Mouse (Mus musculus) neural tube, embryonic 11.5 days (tissue): ENCODE results near the gene Rgcc. TPM values are rescaled to one million over a fixed set of nuclear protein-coding genes. Genes with fewer than 3 reads are reported as not detected.
A peak's percentile ranks its signal among the peaks of the same experiment; 100 is the strongest.

ENCODE experiments used
- ATAC-seq: fragments of 200-750 bp; cut with Nextera tagmentation; 2 replicates; pipeline ENCODE4 v1.8.0; 2017; ENCODE audit warnings: moderate number of reproducible peaks, mild to moderate bottlenecking, moderate TSS enrichment, moderate library complexity; ENCODE audit not compliant: insufficient read depth, low FRiP score, low TSS enrichment
- DNase-seq: peaks from one replicate; pipeline ENCODE4 v3.0.0-alpha.2; 2015; ENCODE audit warnings: low spot score
- H3K27ac ChIP-seq: fragments of 300-500 bp; sonication (generic); 2 replicates; pipeline ENCODE4 v1.5.1; 2014; ENCODE audit warnings: low read depth, mild to moderate bottlenecking, low read length
- H3K27me3 ChIP-seq: fragments of 300-500 bp; sonication (generic); 2 replicates; pipeline ENCODE4 v1.6.1; 2014; ENCODE audit warnings: mild to moderate bottlenecking, low read length, mixed read lengths; ENCODE audit not compliant: control insufficient read depth, insufficient read depth
- H3K36me3 ChIP-seq: fragments of 300-500 bp; sonication (generic); 2 replicates; pipeline ENCODE4 v1.6.1; 2014; ENCODE audit warnings: mild to moderate bottlenecking, low read length, moderate library complexity, mixed read lengths; ENCODE audit not compliant: control insufficient read depth, insufficient read depth
- H3K4me1 ChIP-seq: fragments of 300-500 bp; sonication (generic); 2 replicates; pipeline ENCODE4 v1.6.1; 2014; ENCODE audit warnings: low read length, mixed read lengths; ENCODE audit not compliant: control insufficient read depth, insufficient read depth
- H3K4me2 ChIP-seq: fragments of 300-500 bp; sonication (generic); 2 replicates; pipeline ENCODE4 v1.6.1; 2014; ENCODE audit warnings: low read depth, mild to moderate bottlenecking, moderate library complexity
- H3K4me3 ChIP-seq: fragments of 300-500 bp; sonication (generic); 2 replicates; pipeline ENCODE4 v1.5.1; 2014; ENCODE audit warnings: low read depth, low read length
- H3K9ac ChIP-seq: fragments of 300-500 bp; sonication (generic); 2 replicates; pipeline ENCODE4 v1.6.1; 2014; ENCODE audit warnings: mild to moderate bottlenecking, low read length
- H3K9me3 ChIP-seq: fragments of 300-500 bp; sonication (generic); 2 replicates; pipeline ENCODE4 v1.6.1; 2016; ENCODE audit warnings: low read length; ENCODE audit not compliant: control insufficient read depth
- WGBS: fragments of 180-500 bp; shearing (Covaris S2); extraction: QIAGEN DNeasy Blood & Tissue Kit; methylation state at CpG from one replicate; pipeline ENCODE4 v1.1.7; 2014; 5-methylcytosine and 5-hydroxymethylcytosine counted together
- polyA plus RNA-seq: library from polyadenylated mRNA; unstranded; fragments of >200 nt; fragmentation: Nextera tagmentation; extraction: Ambion mirVana; gene quantifications from 2 replicates; pipeline ENCODE4 v1.2.1, GENCODE M21; 2014

Gene Rgcc
- 46.2 and 51.8 TPM in 2 replicates for polyA plus RNA-seq

DNA sequence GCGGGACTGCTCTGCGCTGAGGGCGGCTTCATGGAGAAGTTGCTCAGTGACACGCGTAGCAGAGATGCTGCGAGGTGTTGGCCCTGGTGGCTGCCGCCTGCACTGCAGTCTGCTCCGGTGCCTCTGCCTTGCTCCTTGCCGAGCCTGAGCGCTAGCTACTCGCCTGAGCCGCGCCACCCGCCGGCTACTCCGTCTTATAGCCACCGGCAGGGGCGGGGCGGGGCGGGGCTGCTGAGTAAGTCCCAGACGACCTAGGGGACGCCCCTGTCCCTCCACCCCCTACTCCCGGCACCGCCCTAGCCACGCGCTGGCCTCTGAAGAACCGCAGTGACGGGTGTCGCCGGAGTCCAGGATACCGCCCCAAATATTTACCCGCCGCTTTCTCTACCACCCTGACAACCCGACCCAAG, at the start of gene Rgcc:
Rgcc (minus strand) TSS at position 180 of the 410 bp plus-strand sequence.
- Histone ChIP-seq H3K9me3 (no peaks in the 10 kb centered on the region), H3K4me3 (peak within 1 kb of the TSS; percentile 52), H3K4me2 (peak within 1 kb of the TSS; percentile 98), H3K4me1 (peaks cover 3% of the 10 kb centered on the region; the same call in 1 of the 2 replicates), H3K27ac (no peak within 1 kb of the TSS), H3K9ac (peak within 1 kb of the TSS; percentile 62), H3K36me3 (no peaks in the 10 kb centered on the region), H3K27me3 (peaks cover 14% of the 10 kb centered on the region)
- DNase-seq: peak; percentile 96
- WGBS: 1% methylated on average over 33 of the region's 34 CpGs
- ATAC-seq: peak; percentile 97

DNA sequence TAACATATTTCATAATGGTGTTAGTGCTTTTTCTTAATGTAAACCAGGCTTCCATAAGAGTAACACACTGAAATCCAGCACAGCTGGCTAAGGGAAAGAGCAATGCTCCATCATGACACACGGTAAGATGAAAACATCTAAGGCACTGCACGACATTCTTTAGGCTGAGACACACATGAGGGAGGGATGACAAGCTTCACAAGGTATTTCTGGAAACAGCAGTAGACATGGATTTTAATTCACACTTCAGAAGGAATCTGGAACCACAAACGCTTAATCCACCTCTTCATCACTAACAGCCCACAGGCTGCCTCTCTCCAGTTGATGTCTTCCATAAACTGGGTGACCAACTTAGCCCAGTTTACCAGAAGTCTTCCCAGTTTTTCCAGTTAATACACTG, 44.9 kb upstream of the Rgcc start:
- Histone ChIP-seq H3K4me2 (no peak overlapping the region), H3K9ac (no peak overlapping the region), H3K36me3 (peaks cover 15% of the 10 kb centered on the region), H3K4me1 (no peaks in the 10 kb centered on the region), H3K4me3 (no peak overlapping the region), H3K27me3 (no peaks in the 10 kb centered on the region), H3K9me3 (no peaks in the 10 kb centered on the region), H3K27ac (no peak overlapping the region)
- 88% methylated on average over 3 of the region's 3 CpGs for WGBS
- no peak for ATAC-seq
- no peak for DNase-seq

DNA sequence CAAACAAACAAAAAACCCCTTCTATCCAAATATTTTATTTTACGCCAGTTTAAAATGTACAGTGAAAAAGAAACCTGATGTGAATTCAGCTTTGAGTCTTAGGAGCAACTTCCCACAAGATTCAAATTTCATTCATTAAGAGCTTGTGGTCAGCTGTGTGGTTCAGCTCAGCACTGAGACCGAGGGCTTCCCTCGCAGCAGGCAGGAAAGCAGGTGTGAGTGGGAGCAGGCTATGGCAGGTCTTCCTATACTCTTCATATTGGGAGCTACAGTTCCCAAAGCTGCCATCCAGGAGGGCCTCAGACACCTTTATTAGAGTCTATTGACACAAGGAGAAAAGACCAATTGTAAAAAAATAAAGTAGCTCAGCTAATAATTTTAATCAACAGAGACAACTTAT, 34.2 kb upstream of the Rgcc start:
- Histone ChIP-seq H3K4me1 (no peaks in the 10 kb centered on the region), H3K9ac (no peak overlapping the region), H3K4me3 (no peak overlapping the region), H3K27me3 (no peaks in the 10 kb centered on the region), H3K36me3 (peaks cover 3% of the 10 kb centered on the region), H3K9me3 (no peaks in the 10 kb centered on the region), H3K27ac (no peak overlapping the region), H3K4me2 (no peak overlapping the region)
- WGBS: 99% methylated on average over 3 of the region's 3 CpGs
- no peak for ATAC-seq
- no peak for DNase-seq

DNA sequence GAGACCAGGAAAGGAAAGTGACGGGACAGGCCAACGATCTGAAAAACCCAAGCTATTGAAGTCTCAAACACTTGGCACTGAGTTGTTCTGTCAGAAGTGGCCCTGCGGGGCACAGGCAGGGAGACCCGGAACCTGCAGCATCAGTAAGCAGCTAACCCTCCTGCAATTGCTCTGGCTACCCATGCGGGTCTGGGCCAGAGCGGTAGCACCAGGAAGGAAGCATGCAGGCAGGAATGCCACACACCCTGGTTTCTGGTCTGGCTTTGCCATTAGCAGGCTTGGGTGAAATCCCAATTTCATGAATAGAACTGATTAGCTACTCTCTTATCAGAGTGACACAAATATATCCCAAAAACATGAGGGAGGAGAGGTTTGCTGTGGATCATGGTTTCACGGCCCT, 30.5 kb upstream of the Rgcc start:
- no peak overlapping the region for H3K4me2 ChIP-seq
- 77% methylated on average over 7 of the region's 7 CpGs for WGBS
- no peak overlapping the region for H3K9ac ChIP-seq
- no peak overlapping the region for H3K4me3 ChIP-seq
- H3K4me1 ChIP-seq: no peaks in the 10 kb centered on the region
- no peak for DNase-seq
- 0 out of 2 replicates have a peak overlapping the region, but pooled peaks have one; percentile 3 for H3K27ac ChIP-seq
- peaks cover 3% of the 10 kb centered on the region for H3K36me3 ChIP-seq
- H3K27me3 ChIP-seq: no peaks in the 10 kb centered on the region
- H3K9me3 ChIP-seq: no peaks in the 10 kb centered on the region
- no peak for ATAC-seq

DNA sequence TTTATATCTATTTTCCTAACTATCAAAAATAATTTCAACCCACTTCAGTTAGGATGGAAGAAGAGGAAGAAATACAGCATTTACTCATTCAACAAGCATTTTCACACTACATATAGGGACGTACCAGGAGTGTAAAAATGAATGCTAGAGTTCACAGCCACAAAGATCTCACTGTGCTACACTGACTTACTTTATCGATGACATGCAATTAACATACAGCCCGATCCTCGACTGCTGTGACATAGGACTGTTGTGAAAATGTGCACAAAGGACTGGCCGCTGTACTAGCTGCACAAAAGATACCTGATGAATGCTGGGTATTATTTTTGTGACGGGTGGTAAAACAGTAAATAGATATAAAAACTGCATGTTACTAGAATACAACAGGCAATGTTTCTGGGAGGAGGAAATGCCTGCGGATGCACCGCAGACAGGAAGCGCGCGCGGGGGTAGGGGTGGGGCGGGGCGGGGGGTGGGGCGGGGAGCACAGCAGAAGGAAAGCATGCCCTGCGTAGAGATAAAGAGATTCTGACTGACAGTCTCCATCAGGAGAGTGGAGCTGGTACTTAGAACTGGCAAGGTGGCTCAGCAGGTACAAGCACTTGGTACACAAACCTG, 29.6 kb upstream of the Rgcc start:
- DNase-seq: no peak
- Histone ChIP-seq H3K27me3 (no peaks in the 10 kb centered on the region), H3K4me1 (no peaks in the 10 kb centered on the region), H3K9ac (no peak overlapping the region), H3K36me3 (no peaks in the 10 kb centered on the region), H3K9me3 (no peaks in the 10 kb centered on the region), H3K4me3 (no peak overlapping the region), H3K4me2 (no peak overlapping the region), H3K27ac (no peak overlapping the region)
- 56% methylated on average over 16 of the region's 16 CpGs for WGBS
- no peak for ATAC-seq

DNA sequence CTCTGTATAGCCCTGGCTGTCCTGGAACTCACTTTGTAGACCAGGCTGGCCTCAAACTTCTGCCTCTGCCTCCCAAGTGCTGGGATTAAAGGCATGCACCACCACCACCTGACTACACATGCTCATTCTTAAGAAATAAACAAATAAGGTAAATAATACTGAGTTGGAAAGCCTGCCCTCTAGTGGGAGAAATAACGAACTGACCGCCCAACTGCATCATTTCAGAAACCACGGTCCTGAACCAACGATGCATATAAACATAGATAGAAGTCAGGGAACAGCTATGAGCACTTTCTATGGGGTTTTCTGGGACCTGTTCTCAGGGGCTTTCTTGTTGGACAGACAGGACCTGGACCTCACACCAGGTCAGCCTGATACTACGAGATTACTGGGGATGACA, 25.6 kb upstream of the Rgcc start:
- Histone ChIP-seq H3K9me3 (no peaks in the 10 kb centered on the region), H3K4me2 (no peak overlapping the region), H3K36me3 (no peaks in the 10 kb centered on the region), H3K9ac (no peak overlapping the region), H3K27ac (no peak overlapping the region), H3K27me3 (no peaks in the 10 kb centered on the region), H3K4me1 (no peaks in the 10 kb centered on the region), H3K4me3 (no peak overlapping the region)
- WGBS: 37% methylated on average over 5 of the region's 5 CpGs
- ATAC-seq: no peak
- DNase-seq: no peak

DNA sequence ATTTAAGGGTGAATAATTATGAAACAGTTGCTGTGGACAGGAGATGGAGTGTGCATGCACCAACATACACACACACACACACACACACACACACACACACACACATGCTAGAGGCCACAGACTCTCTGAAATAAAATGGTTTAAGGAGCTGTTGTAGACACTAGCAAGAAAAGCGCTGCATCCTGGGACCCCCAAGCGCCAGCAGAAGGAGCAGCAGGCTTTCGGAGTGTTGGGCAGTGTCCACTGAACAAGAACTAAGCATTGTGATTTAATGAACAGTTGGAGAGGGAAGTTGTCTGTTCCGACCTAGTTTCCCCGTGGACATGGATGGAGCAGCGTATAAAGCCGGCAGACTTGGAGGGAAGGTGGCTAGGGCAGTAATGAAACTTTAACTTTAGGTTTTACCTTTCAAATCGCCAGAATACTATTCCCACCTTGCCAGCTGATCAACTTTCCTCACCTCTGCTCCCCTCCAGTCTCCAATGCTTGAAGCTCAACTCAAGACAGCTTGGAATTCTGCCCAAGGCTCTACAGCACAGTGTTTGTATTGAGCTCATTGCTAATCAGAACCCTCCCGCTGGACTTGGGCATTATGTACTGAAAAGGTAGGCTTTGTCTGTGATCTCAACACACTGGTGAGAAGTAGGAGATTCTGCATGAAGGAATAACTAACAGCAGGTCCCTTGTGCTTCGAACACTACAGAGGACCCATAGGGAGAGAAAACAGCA, 22.8 kb upstream of the Rgcc start:
- 85% methylated on average over 10 of the region's 10 CpGs for WGBS
- ATAC-seq (no peak), DNase-seq (no peak)
- Histone ChIP-seq H3K9ac (no peak overlapping the region), H3K4me1 (no peaks in the 10 kb centered on the region), H3K27me3 (no peaks in the 10 kb centered on the region), H3K36me3 (no peaks in the 10 kb centered on the region), H3K27ac (no peak overlapping the region), H3K4me2 (no peak overlapping the region), H3K9me3 (no peaks in the 10 kb centered on the region), H3K4me3 (no peak overlapping the region)

DNA sequence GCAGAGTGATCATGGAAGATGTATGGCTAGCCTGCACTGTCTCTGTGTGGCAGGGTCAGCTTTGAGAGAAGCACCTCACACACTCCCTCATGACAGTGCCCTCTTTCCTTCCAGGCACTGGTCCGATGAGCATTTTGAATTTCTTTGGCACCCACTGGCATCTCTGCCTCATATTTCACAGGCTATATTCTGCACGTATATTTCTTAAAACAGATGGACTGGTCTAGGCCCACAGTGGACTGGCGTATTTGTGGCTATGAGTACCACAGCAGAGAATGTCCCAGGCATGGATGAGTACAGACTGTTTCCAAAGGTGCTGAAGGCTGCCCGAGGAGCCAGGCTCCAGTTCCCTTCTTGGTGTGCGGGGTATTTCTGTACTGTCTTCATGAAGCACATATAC, 20.4 kb upstream of the Rgcc start:
- DNase-seq (no peak), ATAC-seq (no peak)
- Histone ChIP-seq H3K4me3 (no peak overlapping the region), H3K4me2 (no peak overlapping the region), H3K4me1 (no peaks in the 10 kb centered on the region), H3K36me3 (no peaks in the 10 kb centered on the region), H3K9me3 (no peaks in the 10 kb centered on the region), H3K27ac (no peak overlapping the region), H3K9ac (no peak overlapping the region), H3K27me3 (no peaks in the 10 kb centered on the region)
- 91% methylated on average over 5 of the region's 5 CpGs for WGBS

DNA sequence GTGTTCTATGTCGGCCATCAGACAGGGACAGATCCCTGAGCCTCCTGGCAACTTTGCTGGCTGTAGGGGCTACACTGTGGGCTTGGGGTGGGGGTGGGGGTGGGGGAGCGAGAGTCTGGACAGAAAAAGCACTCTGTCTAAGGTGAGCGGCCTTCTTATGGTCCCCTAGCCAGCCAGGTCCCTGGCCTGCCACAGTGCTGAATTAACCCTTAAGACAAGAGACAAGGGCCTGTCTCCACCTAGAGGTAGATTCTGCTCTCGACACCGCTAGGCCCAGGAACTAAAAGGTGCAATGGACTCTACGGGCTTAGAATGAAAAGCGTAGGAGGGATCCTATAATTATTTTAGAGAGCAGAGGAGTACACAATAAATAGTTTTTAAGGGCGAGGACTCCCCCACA, 19.7 kb upstream of the Rgcc start:
- H3K9me3 ChIP-seq: no peaks in the 10 kb centered on the region
- H3K4me1 ChIP-seq: no peaks in the 10 kb centered on the region
- no peak overlapping the region for H3K27ac ChIP-seq
- no peak overlapping the region for H3K4me3 ChIP-seq
- H3K36me3 ChIP-seq: no peaks in the 10 kb centered on the region
- no peak overlapping the region for H3K4me2 ChIP-seq
- no peak overlapping the region for H3K9ac ChIP-seq
- no peaks in the 10 kb centered on the region for H3K27me3 ChIP-seq
- 29% methylated on average over 8 of the region's 8 CpGs for WGBS
- DNase-seq (peak; percentile 44), ATAC-seq (peak; percentile 45; the same call in 1 of the 2 replicates)
